Mouse (Mus musculus): Measurements from ENCODE around the gene Cdc37. TPM values are rescaled to one million over a fixed set of nuclear protein-coding genes. Genes with fewer than 3 reads are reported as not detected.
A peak's percentile ranks its signal among the peaks of the same experiment; 100 is the strongest.

The Cdc37 gene
- total RNA-seq, 2 experiments from 2014 or later = 155 to 160 TPM

DNA sequence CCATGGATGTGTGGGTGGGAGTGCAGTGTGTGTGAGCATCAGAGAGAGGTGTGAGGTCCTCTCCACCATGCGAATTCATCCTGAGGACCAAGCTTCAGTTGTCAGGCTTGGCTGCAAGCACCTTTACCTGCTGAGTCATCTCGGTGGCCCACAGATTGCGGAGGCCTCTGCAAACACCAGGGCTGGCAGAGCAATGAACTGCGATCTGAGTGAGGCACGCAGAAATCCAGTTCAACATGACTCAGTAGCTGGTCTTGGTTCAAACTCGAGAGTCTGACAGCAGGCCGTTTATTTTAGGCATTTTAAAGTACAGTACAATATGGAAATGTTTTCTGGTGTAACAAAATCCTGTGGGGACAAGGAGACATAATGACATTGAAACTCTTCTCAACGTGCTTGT is 52.0 kb downstream of the Cdc37 start:
- no peak for DNase-seq

DNA sequence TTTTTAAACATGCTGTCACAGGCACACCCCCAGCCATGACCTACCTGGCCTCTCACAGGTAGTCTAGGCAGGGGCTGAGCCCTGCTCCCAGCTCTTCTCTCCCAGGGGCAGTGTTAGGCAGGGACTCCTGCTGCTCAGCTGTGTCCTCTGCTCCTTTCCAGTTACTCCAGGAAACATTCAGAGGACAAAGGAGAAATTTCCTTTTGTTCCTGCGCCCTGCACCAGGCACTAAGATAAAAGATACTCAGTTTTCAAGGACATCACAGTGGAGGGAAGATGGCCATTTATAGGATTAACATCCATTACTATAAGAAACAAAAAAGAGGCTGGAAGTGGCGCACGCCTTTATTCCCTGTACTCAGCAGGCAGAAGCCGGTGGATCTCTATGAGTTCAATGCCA is 53.8 kb downstream of the Cdc37 start:
- DNase-seq = no peak

DNA sequence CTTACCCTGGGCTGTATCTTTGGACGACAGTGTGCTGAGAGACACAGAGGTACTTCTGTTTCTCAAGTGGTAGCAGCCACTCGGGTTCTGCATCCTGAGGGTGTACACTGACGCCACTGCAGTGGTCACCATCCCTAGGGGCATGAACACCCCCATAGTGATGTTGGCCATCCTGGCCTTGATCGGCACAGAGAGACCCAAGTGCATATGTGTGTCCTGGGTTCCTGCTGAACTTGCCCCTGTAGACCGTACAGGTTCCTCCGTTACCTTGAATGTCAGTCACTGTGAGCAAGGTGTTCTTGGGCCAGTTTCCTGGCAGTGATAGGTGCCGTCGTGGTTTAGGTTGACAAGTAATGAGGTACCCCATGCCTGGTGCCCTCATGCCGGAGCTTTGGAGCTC is 56.4 kb downstream of the Cdc37 start:
- DNase-seq = no peak

DNA sequence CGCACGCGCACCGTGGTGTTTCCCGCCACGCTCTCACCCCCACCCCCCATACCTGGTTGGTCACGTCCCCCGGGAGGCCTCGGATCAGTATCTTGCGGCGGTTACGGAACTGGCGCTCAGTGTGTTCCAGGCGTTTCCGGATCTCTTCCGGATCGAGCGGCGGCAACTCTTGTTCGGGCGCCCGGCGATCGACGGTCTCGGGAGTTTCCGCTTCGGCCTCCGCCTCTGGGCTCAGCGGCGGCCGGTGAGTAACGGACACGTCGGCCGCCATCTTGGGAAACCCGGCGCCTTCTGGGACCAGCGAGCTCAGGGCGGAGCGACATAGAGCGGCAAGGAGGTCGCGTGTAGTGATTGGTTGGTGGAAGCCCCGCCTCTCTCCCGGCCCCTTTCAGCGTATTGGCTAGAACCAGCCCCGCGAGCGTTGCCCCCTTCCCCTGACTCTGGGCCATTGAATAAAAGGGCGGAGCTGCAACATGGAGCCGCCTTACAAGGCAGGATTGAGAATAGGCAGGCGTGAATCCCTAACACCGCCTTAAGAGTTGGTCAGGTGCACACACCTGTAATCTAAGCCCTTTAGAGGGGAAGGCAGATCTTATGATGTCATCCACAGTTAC is 58.0 kb downstream of the Cdc37 start, which contains the start of the genes Gm38431 and Raver1:
Gene Gm38431 (minus strand): TSS at position 291 of the 614 bp plus-strand sequence.
Gene Raver1 (minus strand): TSS at position 302 of the 614 bp plus-strand sequence.
- DNase-seq = peak; percentile 98

DNA sequence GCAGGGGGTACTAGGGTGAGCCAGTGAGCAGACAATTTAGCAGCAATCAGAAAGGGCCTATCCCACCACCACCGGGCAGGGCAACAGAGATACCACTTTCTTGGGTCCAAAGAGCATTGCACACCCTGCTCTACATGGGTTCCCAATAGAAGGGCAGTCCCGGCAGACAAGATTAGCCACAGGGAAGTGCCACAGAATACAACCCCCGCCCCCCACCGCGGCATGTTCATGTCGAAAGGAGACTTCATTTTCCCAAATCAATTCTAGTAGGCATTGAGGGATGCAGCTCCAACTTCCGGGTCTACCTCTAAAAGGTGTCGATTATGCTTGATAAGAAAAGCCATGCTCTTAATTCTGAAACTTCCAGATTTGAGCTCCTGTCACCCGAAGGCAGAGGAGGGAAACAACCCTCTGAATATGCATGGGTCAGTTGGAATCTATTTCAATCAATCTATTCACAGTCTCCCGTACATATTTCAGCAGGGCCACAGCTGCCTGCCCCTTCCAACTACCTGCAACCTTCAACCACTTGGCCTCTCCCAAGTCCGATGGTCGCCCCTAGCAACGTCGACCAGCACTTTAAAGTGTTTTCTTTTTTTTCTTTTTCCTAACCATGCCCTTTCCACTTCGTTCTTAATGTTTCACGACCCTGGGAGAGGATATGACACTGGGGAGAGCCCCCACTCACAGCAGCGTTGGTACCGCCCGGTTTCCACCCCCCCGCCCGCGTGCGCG is 58.6 kb downstream of the Cdc37 start:
- DNase-seq = no peak

DNA sequence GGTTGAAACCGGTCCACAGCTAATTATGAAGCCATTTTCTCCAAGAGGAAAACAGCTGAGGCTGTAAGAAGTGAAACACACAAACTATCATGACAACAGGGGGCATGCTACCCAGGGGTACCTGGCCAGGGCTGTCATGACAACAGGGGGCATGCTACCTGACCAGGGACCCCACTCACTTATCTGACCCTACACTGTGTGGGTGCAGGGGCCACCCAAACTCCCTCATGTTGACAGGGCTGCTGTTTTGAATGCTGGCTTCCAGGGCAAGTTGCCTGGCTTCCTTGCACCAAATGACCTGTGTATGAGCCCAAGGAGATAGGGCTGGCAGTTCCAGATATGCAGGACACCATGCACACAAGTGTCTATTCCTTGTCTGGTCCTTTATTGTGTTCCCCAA is 59.2 kb downstream of the Cdc37 start:
- no peak for DNase-seq

DNA sequence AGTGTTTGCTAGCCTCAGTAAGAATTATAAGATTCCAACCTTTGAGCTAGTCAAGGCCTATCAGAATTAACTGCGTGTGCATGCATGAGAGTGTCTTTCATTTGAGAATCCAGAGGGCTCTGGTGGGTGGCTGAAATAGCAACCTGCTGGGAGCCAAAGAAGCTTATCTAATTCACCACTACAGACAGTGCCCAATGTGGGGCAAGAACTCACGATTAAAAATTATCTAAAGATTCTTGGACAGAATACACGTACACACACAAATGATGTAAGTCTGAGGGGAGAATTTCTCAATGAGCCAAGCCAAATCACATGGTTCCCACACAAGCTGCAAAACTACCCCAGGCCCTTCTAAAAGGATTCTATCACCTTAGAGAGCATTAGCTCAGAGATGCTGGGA is 66.5 kb downstream of the Cdc37 start:
- DNase-seq = no peak

Other genes starting within 250 kb of the Cdc37 start
- 10 to 100 TPM; 44.9 to 54.7 TPM for gene Dnmt1, start 190.1 kb downstream of the Cdc37 start, total RNA-seq (2021)
- gene S1pr2, start 173.2 kb downstream of the Cdc37 start, total RNA-seq (2021) = 1 to 10 TPM; 7.4 to 9.7 TPM
- 100 to 1,000 TPM; 121 to 125 TPM for gene Mrpl4, start 147.2 kb downstream of the Cdc37 start, total RNA-seq (2021)
- 10 to 100 TPM; 10.8 to 12.4 TPM for gene Icam1, start 134.0 kb downstream of the Cdc37 start, total RNA-seq (2021)
- gene Icam4, start 120.6 kb downstream of the Cdc37 start, total RNA-seq (2021) = 1 to 10 TPM; 2.3 to 3.2 TPM
- under 1 TPM; 0.51 to 0.67 TPM for gene Icam5, start 117.9 kb downstream of the Cdc37 start, total RNA-seq (2021)
- not detected for gene Zglp1, start 82.9 kb downstream of the Cdc37 start, total RNA-seq (2021)
- gene Gm49373, start 76.9 kb downstream of the Cdc37 start, total RNA-seq (2021) = under 1 TPM; 0.45 to 0.51 TPM
- 10 to 100 TPM; 32.5 to 38.6 TPM for gene Fdx1l, start 76.4 kb downstream of the Cdc37 start, total RNA-seq (2021)
- gene Gm38431, start 58.0 kb downstream of the Cdc37 start, total RNA-seq (2021) = 1 to 10 TPM in 1 of 2 experiments, under 1 TPM in 1; 0.63 to 1.5 TPM
- 10 to 100 TPM; 47.2 to 50.3 TPM for gene Raver1, start 58.0 kb downstream of the Cdc37 start, total RNA-seq (2021)
- 10 to 100 TPM; 12.5 to 18.6 TPM for gene Tyk2, start 18.7 kb downstream of the Cdc37 start, total RNA-seq (2021)
- gene Pde4a, start 15.7 kb upstream of the Cdc37 start, total RNA-seq (2021) = 10 to 100 TPM; 22.7 to 31.5 TPM
- gene Keap1, start 89.4 kb upstream of the Cdc37 start, total RNA-seq (2021) = 10 to 100 TPM; 39.4 to 45.8 TPM
- gene S1pr5, start 98.5 kb upstream of the Cdc37 start, total RNA-seq (2021) = 1 to 10 TPM; 1.4 to 1.7 TPM
- 10 to 100 TPM; 45.4 to 48.1 TPM for gene Atg4d, start 115.3 kb upstream of the Cdc37 start, total RNA-seq (2021)
- 10 to 100 TPM; 28.8 to 38.4 TPM for gene Kri1, start 138.0 kb upstream of the Cdc37 start, total RNA-seq (2021)
- 10 to 100 TPM; 16.8 to 23.8 TPM for gene Cdkn2d, start 141.4 kb upstream of the Cdc37 start, total RNA-seq (2021)
- under 1 TPM in 1 of 2 experiments, not detected in 1; 0.15 TPM for gene Ap1m2, start 162.4 kb upstream of the Cdc37 start, total RNA-seq (2021)
- gene Slc44a2, start 170.7 kb upstream of the Cdc37 start, total RNA-seq (2021) = 10 to 100 TPM; 48.3 to 63.4 TPM
- gene Ilf3, start 217.9 kb upstream of the Cdc37 start, total RNA-seq (2021) = 10 to 100 TPM; 54.4 to 67.4 TPM